Mouse (Mus musculus) spleen, postnatal 14 days (tissue): ENCODE results near the gene Nudt3.

ENCODE experiments used
- DNase-seq, 2 experiments: peaks; one replicate each; pipeline ENCODE4 v3.0.0; 2021 to 2022; ENCODE audit warnings: low spot score in 2 of 2

The Nudt3 gene

GRCm38 (mm10) chr17:27603036-27603435, 20.3 kb downstream of the Nudt3 start:
- DNase-seq: no peak

GRCm38 (mm10) chr17:27600869-27601268, 22.4 kb downstream of the Nudt3 start:
- no peak for DNase-seq

- DNase-seq: no peak
Measured at GRCm38 (mm10) chr17:27600286-27600685, 23.0 kb downstream of the Nudt3 start.

- DNase-seq: no peak
Measured at GRCm38 (mm10) chr17:27596376-27597190, 26.7 kb downstream of the Nudt3 start.

GRCm38 (mm10) chr17:27595659-27596375, 27.5 kb downstream of the Nudt3 start:
- no peak for DNase-seq

- DNase-seq: no peak
Measured at GRCm38 (mm10) chr17:27592565-27592910, 30.8 kb downstream of the Nudt3 start.

- no peak for DNase-seq
Measured at GRCm38 (mm10) chr17:27591826-27592564, 31.3 kb downstream of the Nudt3 start.

GRCm38 (mm10) chr17:27588231-27588630, 35.1 kb downstream of the Nudt3 start:
- no peak for DNase-seq

GRCm38 (mm10) chr17:27587252-27587651, 36.0 kb downstream of the Nudt3 start:
- DNase-seq: no peak

GRCm38 (mm10) chr17:27586661-27587060, 36.6 kb downstream of the Nudt3 start:
- DNase-seq: no peak

GRCm38 (mm10) chr17:27583185-27583894, 40.0 kb downstream of the Nudt3 start:
- no peak for DNase-seq

- DNase-seq: no peak
Measured at GRCm38 (mm10) chr17:27580392-27581068, 42.8 kb downstream of the Nudt3 start.

- no peak for DNase-seq
Measured at GRCm38 (mm10) chr17:27579816-27580215, 43.5 kb downstream of the Nudt3 start.

GRCm38 (mm10) chr17:27578487-27578886, 44.8 kb downstream of the Nudt3 start:
- DNase-seq: no peak

- DNase-seq: no peak
Measured at GRCm38 (mm10) chr17:27577468-27577867, 45.8 kb downstream of the Nudt3 start.

- no peak for DNase-seq
Measured at GRCm38 (mm10) chr17:27576056-27576455, 47.2 kb downstream of the Nudt3 start.

GRCm38 (mm10) chr17:27575116-27575776, 48.0 kb downstream of the Nudt3 start:
- no peak for DNase-seq

GRCm38 (mm10) chr17:27574470-27575115, 48.7 kb downstream of the Nudt3 start:
- DNase-seq: no peak

GRCm38 (mm10) chr17:27573772-27574320, 49.4 kb downstream of the Nudt3 start:
- DNase-seq: no peak

GRCm38 (mm10) chr17:27571315-27571714, 52.0 kb downstream of the Nudt3 start:
- no peak for DNase-seq
